In genomic region chrX:7415308-7415707, GRCm38 (mm10) we compare ENCODE assay signal across 30 mouse cellular contexts. TPM values are rescaled to one million over a fixed set of nuclear protein-coding genes. Genes with fewer than 3 reads are reported as not detected.
DNase-seq lines count a peak whose midpoint lies in the region; ATAC-seq and TF ChIP-seq lines count a peak whose summit lies in the region.
"Had no signal": no experiment of that assay in that cellular context is flagged by ENCODE, and none has a peak within 500 bp of the region (broad histone marks: within the 10 kb centered on the region; RNA-seq: fewer than 3 reads in every experiment).

No protein-coding gene starts in this region.

- H3K27me3 ChIP-seq in kidney, postnatal 0 days (ENCODE audit: insufficient read depth, low read length), result no peaks in the 10 kb centered on the region
- H3K27me3 ChIP-seq in lung, postnatal 0 days (replicated peaks; ENCODE audit: insufficient read depth, low read length), result no peaks in the 10 kb centered on the region
- H3K27me3 ChIP-seq: embryonic facial prominence, embryonic 12.5 days; heart, embryonic 13.5 days; hindbrain, embryonic 15.5 days; limb, embryonic 13.5 days; liver, embryonic 12.5 days; midbrain, embryonic 15.5 days; stomach, embryonic 15.5 days had no signal

- WGBS in kidney, postnatal 0 days, result 76% methylated on average over 6 of the region's 6 CpGs
- 47% methylated on average over 6 of the region's 6 CpGs for WGBS in lung, postnatal 0 days

- H3K9ac ChIP-seq in kidney, postnatal 0 days (ENCODE audit: low read depth, low read length), result no peak overlapping the region
- H3K9ac ChIP-seq in lung, postnatal 0 days (replicated peaks; ENCODE audit: low read depth), result no peak overlapping the region
- H3K9ac ChIP-seq: embryonic facial prominence, embryonic 12.5 days; forebrain, postnatal 0 days; heart, embryonic 13.5 days; hindbrain, embryonic 15.5 days; limb, embryonic 13.5 days; liver, embryonic 12.5 days; liver, postnatal 0 days; midbrain, embryonic 15.5 days; stomach, embryonic 15.5 days had no signal

- no peak for TF ChIP-seq CTCF in kidney, postnatal 0 days (IDR thresholded peaks at IDR 0.05; ENCODE audit: low read depth)
- no peak for TF ChIP-seq CTCF in lung, postnatal 0 days (IDR thresholded peaks at IDR 0.05)

- no peak overlapping the region for H3K4me3 ChIP-seq in kidney, postnatal 0 days (replicated peaks; ENCODE audit: low read depth, low read length)
- H3K4me3 ChIP-seq in lung, postnatal 0 days (ENCODE audit: low read depth, low read length), result no peak overlapping the region
- H3K4me3 ChIP-seq: embryonic facial prominence, embryonic 12.5 days; forebrain, embryonic 10.5 days; heart, embryonic 13.5 days; hindbrain, embryonic 10.5 days; hindbrain, embryonic 15.5 days; left cerebral cortex, adult 2 months; limb, embryonic 13.5 days; liver, embryonic 12.5 days; midbrain, embryonic 15.5 days; stomach, embryonic 15.5 days had no signal

- peak; percentile 57; the same call in 1 of the 2 replicates for TF ChIP-seq EP300 in lung, postnatal 0 days (IDR thresholded peaks at IDR 0.05)

- H3K9me3 ChIP-seq in kidney, postnatal 0 days (replicated peaks; ENCODE audit: low read length), result no peaks in the 10 kb centered on the region
- no peaks in the 10 kb centered on the region for H3K9me3 ChIP-seq in lung, postnatal 0 days (ENCODE audit: low read length)
- H3K9me3 ChIP-seq: embryonic facial prominence, embryonic 12.5 days; forebrain, embryonic 10.5 days; heart, embryonic 13.5 days; hindbrain, embryonic 10.5 days; hindbrain, embryonic 15.5 days; limb, embryonic 13.5 days; liver, embryonic 12.5 days; midbrain, embryonic 15.5 days; stomach, embryonic 15.5 days had no signal

- no peak overlapping the region for H3K27ac ChIP-seq in kidney, postnatal 0 days
- H3K27ac ChIP-seq in lung, postnatal 0 days (ENCODE audit: low read length), result peak overlapping the region; percentile 59
- H3K27ac ChIP-seq: embryonic facial prominence, embryonic 12.5 days; heart, embryonic 13.5 days; hindbrain, embryonic 15.5 days; limb, embryonic 13.5 days; liver, embryonic 12.5 days; stomach, embryonic 15.5 days had no signal

- no peak for ATAC-seq in kidney, postnatal 0 days (replicated peaks; ENCODE audit: low FRiP score, low read depth)
- ATAC-seq in lung, postnatal 0 days, result peak; percentile 79
- ATAC-seq: CD4-positive, CD25-positive, alpha-beta regulatory T cell, adult 4 months; forebrain, postnatal 0 days; inflammation-experienced regulatory T-cells, adult 6 months; liver, embryonic 12.5 days; liver, postnatal 0 days had no signal

- no peak overlapping the region for H3K4me2 ChIP-seq in kidney, postnatal 0 days (ENCODE audit: low read length)
- no peak overlapping the region for H3K4me2 ChIP-seq in lung, postnatal 0 days (replicated peaks; ENCODE audit: low read depth, low read length)
- H3K4me2 ChIP-seq: embryonic facial prominence, embryonic 12.5 days; heart, embryonic 13.5 days; hindbrain, embryonic 15.5 days; limb, embryonic 13.5 days; liver, embryonic 12.5 days; midbrain, embryonic 15.5 days; stomach, embryonic 15.5 days had no signal

- peak; percentile 50 for DNase-seq in kidney, postnatal 0 days (ENCODE audit: low spot score)
- DNase-seq in kidney, postnatal 10 days, result no peak
- DNase-seq in lung, postnatal 0 days (ENCODE audit: low spot score), result peak; percentile 77
- no peak for DNase-seq in lung, postnatal 10 days
- DNase-seq in R1 (ENCODE audit: low read depth, low spot score), result peak; percentile 29
- no peak for DNase-seq in gastrocnemius, postnatal 10 days
- no peak for DNase-seq in cerebellum, adult 11-12 months
- DNase-seq: adrenal gland, adult 8-10 months; cerebellum, adult 9-10 months; embryo, embryonic 11 days; forebrain, postnatal 0 days; heart, postnatal 10 days; kidney, adult 8-10 months; kidney, postnatal 14 days; liver, postnatal 0 days; right cerebral cortex, postnatal 25 days; thymus, adult 18-20 months; thymus, postnatal 25 days had no signal

- H3K36me3 ChIP-seq in kidney, postnatal 0 days (ENCODE audit: insufficient read depth, low read length), result no peaks in the 10 kb centered on the region
- no peaks in the 10 kb centered on the region for H3K36me3 ChIP-seq in lung, postnatal 0 days (ENCODE audit: insufficient read depth, low read length)
- H3K36me3 ChIP-seq: embryonic facial prominence, embryonic 12.5 days; forebrain, embryonic 10.5 days; heart, embryonic 13.5 days; hindbrain, embryonic 10.5 days; hindbrain, embryonic 15.5 days; limb, embryonic 13.5 days; liver, embryonic 12.5 days; midbrain, embryonic 15.5 days; stomach, embryonic 15.5 days had no signal

- no peaks in the 10 kb centered on the region for H3K4me1 ChIP-seq in kidney, postnatal 0 days (replicated peaks; ENCODE audit: insufficient read depth, low read length)
- no peaks in the 10 kb centered on the region for H3K4me1 ChIP-seq in lung, postnatal 0 days (ENCODE audit: insufficient read depth, low read depth, low read length)
- H3K4me1 ChIP-seq: embryonic facial prominence, embryonic 12.5 days; hindbrain, embryonic 10.5 days; hindbrain, embryonic 15.5 days; limb, embryonic 13.5 days; liver, embryonic 12.5 days; stomach, embryonic 15.5 days had no signal

RNA-seq across cellular contexts. Expression of gene Usp27x, which starts 39.7 kb away (rescaled TPM):
- polyA plus RNA-seq in kidney, postnatal 0 days (2015; fragmentation: Nextera tagmentation; extraction: Ambion mirVana), result 0.70 and 0.74 TPM in 2 replicates
- polyA plus RNA-seq in lung, postnatal 0 days (2015; fragmentation: Nextera tagmentation; extraction: Ambion mirVana), result 0.62 and 0.68 TPM in 2 replicates
- total RNA-seq in gastrocnemius, postnatal 10 days (2021), result under 1 TPM; 0.75 to 0.87 TPM

Comparison
In these comparisons a context has a peak if more than half of its experiments do, and no peak if none do; other contexts are left out.
1. DNase-seq: peak in kidney, postnatal 0 days (single experiment), lung, postnatal 0 days (single experiment) and R1 (single experiment); none in kidney, postnatal 10 days (single experiment), lung, postnatal 10 days (single experiment), gastrocnemius, postnatal 10 days (single experiment) and cerebellum, adult 11-12 months (single experiment).